Mouse (Mus musculus): ENCODE results near the gene E130208F15Rik. TPM values are rescaled to one million over a fixed set of nuclear protein-coding genes. Genes with fewer than 3 reads are reported as not detected.

E130208F15Rik gene
- polyA plus RNA-seq, 1 experiment: 0.28 TPM

GRCm38 (mm10) chr7:30326427-30326826 lies 4.9 kb downstream of the E130208F15Rik start:
- H3K4me1 ChIP-seq (ENCODE audit: control insufficient read depth, insufficient read depth, low read length): peaks cover 6% of the 10 kb centered on the region
- no peak for TF ChIP-seq POLR2A (IDR thresholded peaks at IDR 0.05; ENCODE audit: control insufficient read depth, low read depth, low read length)
- no peak for TF ChIP-seq CTCF (IDR thresholded peaks at IDR 0.05; ENCODE audit: control insufficient read depth, insufficient read depth, insufficient replicate concordance, low read depth, low read length)
- no peaks in the 10 kb centered on the region for H3K27me3 ChIP-seq (ENCODE audit: control insufficient read depth, insufficient read depth, low read length)
- no peak overlapping the region for H3K27ac ChIP-seq (ENCODE audit: control insufficient read depth, insufficient read depth, low read depth, low read length)
- no peaks in the 10 kb centered on the region for H3K36me3 ChIP-seq (ENCODE audit: control insufficient read depth, insufficient read depth, low read length)
- no peak overlapping the region for H3K4me3 ChIP-seq (ENCODE audit: control insufficient read depth, low read depth, low read length)

DNA sequence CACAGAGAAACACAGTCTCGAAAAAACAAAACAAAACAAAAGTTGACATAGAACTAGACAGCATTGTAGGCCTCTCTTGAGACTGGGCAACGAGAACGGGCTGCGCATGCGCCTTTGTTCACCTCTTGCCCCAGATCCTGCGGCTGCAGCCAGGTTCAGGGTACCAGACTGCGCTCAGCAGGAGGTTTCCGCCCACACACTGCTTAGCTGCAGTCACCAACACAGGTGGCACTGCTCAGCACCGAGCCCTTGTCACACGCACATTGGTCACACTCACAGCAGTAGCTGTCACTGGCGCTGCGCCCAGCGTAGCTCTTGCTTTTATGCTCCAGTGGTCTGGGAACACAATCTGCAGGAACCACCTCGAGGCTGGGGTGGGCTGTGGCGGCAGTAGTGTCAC lies 5.6 kb downstream of the E130208F15Rik start:
- H3K36me3 ChIP-seq (ENCODE audit: control insufficient read depth, insufficient read depth, low read length): no peaks in the 10 kb centered on the region
- H3K4me1 ChIP-seq (ENCODE audit: control insufficient read depth, insufficient read depth, low read length): peaks cover 4% of the 10 kb centered on the region
- no peaks in the 10 kb centered on the region for H3K27me3 ChIP-seq (ENCODE audit: control insufficient read depth, insufficient read depth, low read length)
- no peak for TF ChIP-seq CTCF (IDR thresholded peaks at IDR 0.05; ENCODE audit: control insufficient read depth, insufficient read depth, insufficient replicate concordance, low read depth, low read length)
- no peak for TF ChIP-seq POLR2A (IDR thresholded peaks at IDR 0.05; ENCODE audit: control insufficient read depth, low read depth, low read length)
- H3K4me3 ChIP-seq (ENCODE audit: control insufficient read depth, low read depth, low read length): no peak overlapping the region
- no peak overlapping the region for H3K27ac ChIP-seq (ENCODE audit: control insufficient read depth, insufficient read depth, low read depth, low read length)

GRCm38 (mm10) chr7:30328379-30328778 lies 6.8 kb downstream of the E130208F15Rik start:
- H3K27me3 ChIP-seq (ENCODE audit: control insufficient read depth, insufficient read depth, low read length): no peaks in the 10 kb centered on the region
- H3K36me3 ChIP-seq (ENCODE audit: control insufficient read depth, insufficient read depth, low read length): no peaks in the 10 kb centered on the region
- H3K4me3 ChIP-seq (ENCODE audit: control insufficient read depth, low read depth, low read length): no peak overlapping the region
- no peak overlapping the region for H3K27ac ChIP-seq (ENCODE audit: control insufficient read depth, insufficient read depth, low read depth, low read length)
- H3K4me1 ChIP-seq (ENCODE audit: control insufficient read depth, insufficient read depth, low read length): peaks cover 9% of the 10 kb centered on the region
- TF ChIP-seq POLR2A (IDR thresholded peaks at IDR 0.05; ENCODE audit: control insufficient read depth, low read depth, low read length) (no peak), CTCF (IDR thresholded peaks at IDR 0.05; ENCODE audit: control insufficient read depth, insufficient read depth, insufficient replicate concordance, low read depth, low read length) (no peak)

DNA sequence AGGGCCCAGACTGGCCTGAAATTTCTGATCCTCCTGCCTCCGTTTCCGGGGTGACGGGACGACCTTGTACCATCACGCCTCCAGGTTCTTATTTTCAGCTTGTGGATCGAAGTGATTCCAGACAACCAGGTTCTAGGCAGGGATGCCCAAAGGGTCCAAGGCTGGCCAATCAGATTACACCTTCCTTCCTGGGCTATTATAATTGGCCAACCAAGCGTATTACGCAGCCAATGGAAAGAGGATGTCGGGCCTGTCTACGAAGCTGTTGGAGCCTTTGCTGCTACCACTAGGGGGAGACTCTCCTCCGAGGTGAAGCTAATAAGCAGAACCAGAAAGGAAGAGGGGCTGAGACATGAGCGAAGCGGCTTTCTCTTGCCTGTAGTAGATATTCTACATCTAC lies 10.3 kb downstream of the E130208F15Rik start:
- H3K27ac ChIP-seq (ENCODE audit: control insufficient read depth, insufficient read depth, low read depth, low read length): no peak overlapping the region
- no peaks in the 10 kb centered on the region for H3K36me3 ChIP-seq (ENCODE audit: control insufficient read depth, insufficient read depth, low read length)
- peaks cover 13% of the 10 kb centered on the region for H3K4me1 ChIP-seq (ENCODE audit: control insufficient read depth, insufficient read depth, low read length)
- peak overlapping the region; percentile 32 for H3K4me3 ChIP-seq (ENCODE audit: control insufficient read depth, low read depth, low read length)
- H3K27me3 ChIP-seq (ENCODE audit: control insufficient read depth, insufficient read depth, low read length): no peaks in the 10 kb centered on the region
- TF ChIP-seq POLR2A (IDR thresholded peaks at IDR 0.05; ENCODE audit: control insufficient read depth, low read depth, low read length) (no peak), CTCF (IDR thresholded peaks at IDR 0.05; ENCODE audit: control insufficient read depth, insufficient read depth, insufficient replicate concordance, low read depth, low read length) (peak; percentile 86; the same call in 1 of the 2 replicates)

- H3K27ac ChIP-seq (ENCODE audit: control insufficient read depth, insufficient read depth, low read depth, low read length): no peak overlapping the region
Measured at GRCm38 (mm10) chr7:30332622-30333259, 11.2 kb downstream of the E130208F15Rik start.

GRCm38 (mm10) chr7:30333436-30333835 lies 11.9 kb downstream of the E130208F15Rik start:
- Histone ChIP-seq H3K27ac (ENCODE audit: control insufficient read depth, insufficient read depth, low read depth, low read length) (no peak overlapping the region), H3K27me3 (ENCODE audit: control insufficient read depth, insufficient read depth, low read length) (no peaks in the 10 kb centered on the region), H3K4me3 (ENCODE audit: control insufficient read depth, low read depth, low read length) (no peak overlapping the region), H3K4me1 (ENCODE audit: control insufficient read depth, insufficient read depth, low read length) (peaks cover 12% of the 10 kb centered on the region), H3K36me3 (ENCODE audit: control insufficient read depth, insufficient read depth, low read length) (no peaks in the 10 kb centered on the region)
- TF ChIP-seq CTCF (IDR thresholded peaks at IDR 0.05; ENCODE audit: control insufficient read depth, insufficient read depth, insufficient replicate concordance, low read depth, low read length) (no peak), POLR2A (IDR thresholded peaks at IDR 0.05; ENCODE audit: control insufficient read depth, low read depth, low read length) (no peak)

More at GRCm38 (mm10) chr7:30332622-30333259, 11.2 kb downstream of the E130208F15Rik start:
- TF ChIP-seq CTCF (IDR thresholded peaks at IDR 0.05; ENCODE audit: control insufficient read depth, insufficient read depth, insufficient replicate concordance, low read depth, low read length) (no peak; the same call in 1 of the 2 replicates), POLR2A (IDR thresholded peaks at IDR 0.05; ENCODE audit: control insufficient read depth, low read depth, low read length) (no peak)
- no peaks in the 10 kb centered on the region for H3K36me3 ChIP-seq (ENCODE audit: control insufficient read depth, insufficient read depth, low read length)
- H3K4me1 ChIP-seq (ENCODE audit: control insufficient read depth, insufficient read depth, low read length): peaks cover 12% of the 10 kb centered on the region
- H3K4me3 ChIP-seq (ENCODE audit: control insufficient read depth, low read depth, low read length): no peak overlapping the region
- H3K27me3 ChIP-seq (ENCODE audit: control insufficient read depth, insufficient read depth, low read length): no peaks in the 10 kb centered on the region

- Histone ChIP-seq H3K27me3 (ENCODE audit: control insufficient read depth, insufficient read depth, low read length) (no peaks in the 10 kb centered on the region), H3K27ac (ENCODE audit: control insufficient read depth, insufficient read depth, low read depth, low read length) (no peak overlapping the region), H3K36me3 (ENCODE audit: control insufficient read depth, insufficient read depth, low read length) (no peaks in the 10 kb centered on the region), H3K4me3 (ENCODE audit: control insufficient read depth, low read depth, low read length) (no peak overlapping the region), H3K4me1 (ENCODE audit: control insufficient read depth, insufficient read depth, low read length) (peaks cover 12% of the 10 kb centered on the region)
- TF ChIP-seq POLR2A (IDR thresholded peaks at IDR 0.05; ENCODE audit: control insufficient read depth, low read depth, low read length) (no peak), CTCF (IDR thresholded peaks at IDR 0.05; ENCODE audit: control insufficient read depth, insufficient read depth, insufficient replicate concordance, low read depth, low read length) (no peak)
Measured at GRCm38 (mm10) chr7:30334563-30334962, 13.0 kb downstream of the E130208F15Rik start.
